Comparison of ENCODE assay signal across 14 mouse cellular contexts in genomic region chr1:152790821-152791220, GRCm38 (mm10). TPM values are rescaled to one million over a fixed set of nuclear protein-coding genes. Genes with fewer than 3 reads are reported as not detected.
A peak's percentile ranks its signal among the peaks of the same experiment; 100 is the strongest.
DNase-seq lines count a peak whose midpoint lies in the region; ATAC-seq and TF ChIP-seq lines count a peak whose summit lies in the region.
"Had no signal": no experiment of that assay in that cellular context is flagged by ENCODE, and none has a peak within 500 bp of the region (broad histone marks: within the 10 kb centered on the region; RNA-seq: fewer than 3 reads in every experiment).

No protein-coding gene starts in this region.

- no peak for DNase-seq in heart, adult 18-20 months
- DNase-seq in lung, adult 18-20 months = no peak
- DNase-seq in embryonic facial prominence, embryonic 10.5 days (ENCODE audit: low spot score) = no peak
- no peak for DNase-seq in liver, postnatal 0 days
- no peak for DNase-seq in gastrocnemius, postnatal 4 days (ENCODE audit: low spot score in 2 of 2)
- no peak for DNase-seq in adrenal gland, adult 18-20 months (ENCODE audit: low spot score in 2 of 2)
- DNase-seq: cerebellum, adult 11-12 months had no signal

- H3K4me3 ChIP-seq in heart, embryonic 14.5 days (ENCODE audit: control insufficient read depth in 1 of 2, insufficient read depth in 1 of 2, low read depth in 1 of 2, low read length in 2 of 2) = no peak overlapping the region
- no peak overlapping the region for H3K4me3 ChIP-seq in lung, embryonic 16.5 days (ENCODE audit: low read length)
- H3K4me3 ChIP-seq in embryonic facial prominence, embryonic 10.5 days = no peak overlapping the region
- H3K4me3 ChIP-seq in liver, postnatal 0 days (ENCODE audit: low read depth, low read length) = no peak overlapping the region
- H3K4me3 ChIP-seq: embryonic facial prominence, embryonic 15.5 days; gastrocnemius, adult 2 months had no signal

- peaks cover 15 to 20% of the 10 kb centered on the region in 2 experiments for H3K4me1 ChIP-seq in heart, embryonic 14.5 days (ENCODE audit: control insufficient read depth in 2 of 2, insufficient read depth in 2 of 2, low read length in 2 of 2)
- H3K4me1 ChIP-seq in lung, embryonic 16.5 days (replicated peaks; ENCODE audit: control insufficient read depth, insufficient read depth, low read length) = no peaks in the 10 kb centered on the region; the same call in 1 of the 2 replicates
- H3K4me1 ChIP-seq in embryonic facial prominence, embryonic 10.5 days = peaks cover 46% of the 10 kb centered on the region
- H3K4me1 ChIP-seq in liver, postnatal 0 days (ENCODE audit: insufficient read depth) = peaks cover 18% of the 10 kb centered on the region
- H3K4me1 ChIP-seq: embryonic facial prominence, embryonic 15.5 days had no signal

- no peak for TF ChIP-seq CTCF in liver, postnatal 0 days (IDR thresholded peaks at IDR 0.05; ENCODE audit: low read depth)

- H3K4me2 ChIP-seq in heart, embryonic 14.5 days (ENCODE audit: low read length) = peak overlapping the region; percentile 47
- H3K4me2 ChIP-seq in lung, embryonic 16.5 days (ENCODE audit: low read depth, low read length) = no peak overlapping the region; the same call in 1 of the 2 replicates
- H3K4me2 ChIP-seq in liver, postnatal 0 days (ENCODE audit: low read depth, low read length) = no peak overlapping the region
- H3K4me2 ChIP-seq: embryonic facial prominence, embryonic 15.5 days had no signal

- H3K27ac ChIP-seq in heart, embryonic 14.5 days (replicated peaks in 1 of 2; ENCODE audit: control insufficient read depth in 1 of 2, insufficient read depth in 1 of 2, low read depth in 2 of 2, low read length in 2 of 2) = peak overlapping the region; percentile 61 to 65
- peak overlapping the region; percentile 17 for H3K27ac ChIP-seq in lung, embryonic 16.5 days (ENCODE audit: low read length)
- 0 out of 2 replicates have a peak overlapping the region, but pooled peaks have one; percentile 58 for H3K27ac ChIP-seq in embryonic facial prominence, embryonic 10.5 days (replicated peaks)
- H3K27ac ChIP-seq in liver, postnatal 0 days (ENCODE audit: low read depth) = no peak overlapping the region
- H3K27ac ChIP-seq: embryonic facial prominence, embryonic 15.5 days had no signal

- H3K36me3 ChIP-seq in heart, embryonic 14.5 days (ENCODE audit: control insufficient read depth, insufficient read depth, low read length) = no peaks in the 10 kb centered on the region
- no peaks in the 10 kb centered on the region for H3K36me3 ChIP-seq in lung, embryonic 16.5 days (ENCODE audit: control insufficient read depth, insufficient read depth, low read length)
- H3K36me3 ChIP-seq in embryonic facial prominence, embryonic 10.5 days (replicated peaks) = no peaks in the 10 kb centered on the region
- H3K36me3 ChIP-seq in liver, postnatal 0 days (replicated peaks; ENCODE audit: insufficient read depth, low read length) = no peaks in the 10 kb centered on the region
- H3K36me3 ChIP-seq: embryonic facial prominence, embryonic 15.5 days had no signal

- no peak for TF ChIP-seq EP300 in liver, postnatal 0 days (IDR thresholded peaks at IDR 0.05; ENCODE audit: low read depth)

- no peaks in the 10 kb centered on the region for H3K9me3 ChIP-seq in heart, embryonic 14.5 days (ENCODE audit: control insufficient read depth, low read length)
- no peaks in the 10 kb centered on the region for H3K9me3 ChIP-seq in lung, embryonic 16.5 days (ENCODE audit: control insufficient read depth, low read length)
- no peaks in the 10 kb centered on the region for H3K9me3 ChIP-seq in embryonic facial prominence, embryonic 10.5 days
- H3K9me3 ChIP-seq in liver, postnatal 0 days (ENCODE audit: low read length) = no peaks in the 10 kb centered on the region
- H3K9me3 ChIP-seq: embryonic facial prominence, embryonic 15.5 days had no signal

- H3K27me3 ChIP-seq in heart, embryonic 14.5 days (ENCODE audit: control insufficient read depth, insufficient read depth, low read length) = no peaks in the 10 kb centered on the region
- no peaks in the 10 kb centered on the region for H3K27me3 ChIP-seq in lung, embryonic 16.5 days (ENCODE audit: control insufficient read depth, insufficient read depth, low read depth, low read length)
- H3K27me3 ChIP-seq in embryonic facial prominence, embryonic 10.5 days (replicated peaks; ENCODE audit: low read depth, poor library complexity, severe bottlenecking) = no peaks in the 10 kb centered on the region
- no peaks in the 10 kb centered on the region for H3K27me3 ChIP-seq in liver, postnatal 0 days (ENCODE audit: insufficient read depth, low read length)
- H3K27me3 ChIP-seq: embryonic facial prominence, embryonic 15.5 days had no signal

- H3K9ac ChIP-seq in heart, embryonic 14.5 days (ENCODE audit: low read length) = no peak overlapping the region
- no peak overlapping the region for H3K9ac ChIP-seq in lung, embryonic 16.5 days (ENCODE audit: low read length)
- no peak overlapping the region for H3K9ac ChIP-seq in liver, postnatal 0 days (replicated peaks)
- H3K9ac ChIP-seq: embryonic facial prominence, embryonic 15.5 days had no signal

- ATAC-seq in heart, embryonic 14.5 days (ENCODE audit: insufficient number of reproducible peaks, insufficient read depth, low FRiP score, low read depth) = peak; percentile 55
- peak; percentile 79 for ATAC-seq in lung, embryonic 16.5 days (ENCODE audit: low read depth)
- peak; percentile 33; the same call in 1 of the 2 replicates for ATAC-seq in liver, postnatal 0 days

- WGBS in heart, embryonic 14.5 days = 3% methylated on average over 6 of the region's 6 CpGs
- WGBS in lung, embryonic 16.5 days = 9% methylated on average over 6 of the region's 6 CpGs
- 24% methylated on average over 6 of the region's 6 CpGs for WGBS in embryonic facial prominence, embryonic 10.5 days
- 16% methylated on average over 6 of the region's 6 CpGs for WGBS in liver, postnatal 0 days (ENCODE audit: insufficient replicate concordance)

RNA-seq across cellular contexts. Expression of gene Ncf2, which starts 9.2 kb away (rescaled TPM):
- polyA plus RNA-seq in heart, embryonic 14.5 days (2014; fragmentation: Nextera tagmentation; extraction: Ambion mirVana) = 3.1 and 6.2 TPM in 2 replicates
- total RNA-seq in heart, adult 18-20 months (2021) = 1 to 10 TPM; 3.4 to 5.6 TPM
- 5.5 and 5.9 TPM in 2 replicates for polyA plus RNA-seq in lung, embryonic 16.5 days (2015; fragmentation: Nextera tagmentation; extraction: Ambion mirVana)
- polyA plus RNA-seq in embryonic facial prominence, embryonic 10.5 days (2016; fragmentation: Nextera tagmentation; extraction: Ambion mirVana) = 2.2 and 2.6 TPM in 2 replicates
- polyA plus RNA-seq in liver, postnatal 0 days (2015; fragmentation: Nextera tagmentation; extraction: Ambion mirVana) = 12.5 and 13.8 TPM in 2 replicates
- 1 to 10 TPM; 4.5 to 5.6 TPM for total RNA-seq in gastrocnemius, postnatal 4 days (2021)
- 10 to 100 TPM in 1 of 2 experiments, 1 to 10 TPM in 1; 7.0 to 11.5 TPM for total RNA-seq in adrenal gland, adult 18-20 months (2021)

RNA-seq across cellular contexts. Expression of gene Arpc5, which starts 24.5 kb away (rescaled TPM):
- polyA plus RNA-seq in heart, embryonic 14.5 days (2014; fragmentation: Nextera tagmentation; extraction: Ambion mirVana) = 215 and 228 TPM in 2 replicates
- 10 to 100 TPM; 26.2 to 29.7 TPM for total RNA-seq in heart, adult 18-20 months (2021)
- polyA plus RNA-seq in lung, embryonic 16.5 days (2015; fragmentation: Nextera tagmentation; extraction: Ambion mirVana) = 274 and 285 TPM in 2 replicates
- 198 and 199 TPM in 2 replicates for polyA plus RNA-seq in embryonic facial prominence, embryonic 10.5 days (2016; fragmentation: Nextera tagmentation; extraction: Ambion mirVana)
- 157 and 162 TPM in 2 replicates for polyA plus RNA-seq in liver, postnatal 0 days (2015; fragmentation: Nextera tagmentation; extraction: Ambion mirVana)
- total RNA-seq in gastrocnemius, postnatal 4 days (2021) = 10 to 100 TPM; 66.2 to 71.4 TPM
- 100 to 1,000 TPM in 1 of 2 experiments, 10 to 100 TPM in 1; 79.9 to 107 TPM for total RNA-seq in adrenal gland, adult 18-20 months (2021)

RNA-seq across cellular contexts. Expression of gene Rgl1, which starts 24.7 kb away (rescaled TPM):
- 66.8 and 72.0 TPM in 2 replicates for polyA plus RNA-seq in heart, embryonic 14.5 days (2014; fragmentation: Nextera tagmentation; extraction: Ambion mirVana)
- 10 to 100 TPM; 23.5 to 25.8 TPM for total RNA-seq in heart, adult 18-20 months (2021)
- 49.1 and 53.4 TPM in 2 replicates for polyA plus RNA-seq in lung, embryonic 16.5 days (2015; fragmentation: Nextera tagmentation; extraction: Ambion mirVana)
- polyA plus RNA-seq in embryonic facial prominence, embryonic 10.5 days (2016; fragmentation: Nextera tagmentation; extraction: Ambion mirVana) = 28.0 and 30.8 TPM in 2 replicates
- 11.7 and 16.2 TPM in 2 replicates for polyA plus RNA-seq in liver, postnatal 0 days (2015; fragmentation: Nextera tagmentation; extraction: Ambion mirVana)
- 10 to 100 TPM; 54.9 to 59.1 TPM for total RNA-seq in gastrocnemius, postnatal 4 days (2021)
- total RNA-seq in adrenal gland, adult 18-20 months (2021) = 10 to 100 TPM; 15.5 to 31.2 TPM

RNA-seq across cellular contexts. Expression of gene Apobec4, which starts 40.5 kb away (rescaled TPM):
- not detected in 2 replicates for polyA plus RNA-seq in heart, embryonic 14.5 days (2014; fragmentation: Nextera tagmentation; extraction: Ambion mirVana)
- not detected for total RNA-seq in heart, adult 18-20 months (2021)
- polyA plus RNA-seq in lung, embryonic 16.5 days (2015; fragmentation: Nextera tagmentation; extraction: Ambion mirVana) = 0.25 and 0.39 TPM in 2 replicates
- polyA plus RNA-seq in embryonic facial prominence, embryonic 10.5 days (2016; fragmentation: Nextera tagmentation; extraction: Ambion mirVana) = not detected in 2 replicates
- not detected in 2 replicates for polyA plus RNA-seq in liver, postnatal 0 days (2015; fragmentation: Nextera tagmentation; extraction: Ambion mirVana)
- total RNA-seq in gastrocnemius, postnatal 4 days (2021) = not detected
- not detected for total RNA-seq in adrenal gland, adult 18-20 months (2021)
- total RNA-seq: adrenal gland, postnatal 10 days; gastrocnemius, adult 2 months; left cerebral cortex, adult 18-20 months had no signal
- polyA plus RNA-seq: urinary bladder, adult 2 months had no signal
